Mouse (Mus musculus): ENCODE measurements at regions not wholly inside any gene's neighbourhood (a gene's known extent, or its start where the extent isn't known, plus 50 kb on each side); places are given as distances from the start of the nearest gene placed in this dataset.

DNA sequence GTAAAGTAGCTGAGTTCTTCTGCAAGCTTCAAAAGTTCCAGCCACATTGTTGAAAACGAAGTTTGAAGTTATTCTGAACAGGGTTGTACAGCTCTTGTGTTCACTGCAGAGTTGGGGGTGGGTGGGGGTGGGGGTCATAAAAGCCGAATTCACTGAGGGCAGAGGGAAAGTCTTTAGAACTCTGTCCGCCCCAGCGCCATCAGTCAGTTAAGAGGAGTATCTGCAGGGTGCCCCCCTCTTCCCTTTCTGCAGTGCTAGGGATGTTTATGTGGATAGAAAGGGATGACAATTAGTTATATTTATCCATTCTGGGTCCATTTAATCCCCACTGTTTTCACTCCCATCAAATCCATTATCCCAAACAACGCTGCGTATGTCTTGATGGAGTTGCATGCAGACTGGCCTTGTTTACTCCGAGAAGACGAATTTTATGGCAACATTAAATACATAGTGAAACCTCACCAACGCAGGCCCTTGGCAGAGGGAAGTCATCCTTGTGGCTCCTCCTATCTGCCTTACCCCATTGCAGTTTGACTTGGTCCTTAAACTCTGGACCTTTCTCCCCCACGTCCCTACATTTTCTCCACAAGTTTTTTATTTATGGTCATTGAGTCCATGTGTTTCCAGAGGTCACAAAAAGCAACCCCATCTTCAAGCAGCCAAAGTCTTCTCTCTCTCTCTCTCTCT is 526.8 kb upstream of the Sall1 start:
- Histone ChIP-seq H3K27ac (no peak overlapping the region), H3K9ac (replicated peaks) (no peak overlapping the region), H3K36me3 (replicated peaks; ENCODE audit: control insufficient read depth, insufficient read depth, low read depth) (no peaks in the 10 kb centered on the region), H3K4me1 (replicated peaks; ENCODE audit: control insufficient read depth in 2 of 2, insufficient read depth in 2 of 2, low read length in 1 of 2) (no peaks in the 10 kb centered on the region), H3K27me3 (ENCODE audit: control insufficient read depth, insufficient read depth, low read length) (no peaks in the 10 kb centered on the region; the same call in 1 of the 2 replicates), H3K4me3 (ENCODE audit: insufficient read depth in 1 of 2, low read depth in 2 of 2, low read length in 2 of 2) (no peak overlapping the region), H3K9me3 (ENCODE audit: control insufficient read depth, low read length) (no peaks in the 10 kb centered on the region), H3K4me2 (ENCODE audit: low read depth) (no peak overlapping the region)
- TF ChIP-seq CTCF (IDR thresholded peaks at IDR 0.05; ENCODE audit: low read depth) = no peak
- TF ChIP-seq EP300 (IDR thresholded peaks at IDR 0.05; ENCODE audit: low read depth) = no peak
- ATAC-seq (ENCODE audit: insufficient read depth) = no peak
- WGBS (ENCODE audit: insufficient replicate concordance) = 43% methylated on average over 10 of the region's 10 CpGs
- DNase-seq (ENCODE audit: low read depth in 3 of 3, low spot score in 3 of 3) = no peak

DNA sequence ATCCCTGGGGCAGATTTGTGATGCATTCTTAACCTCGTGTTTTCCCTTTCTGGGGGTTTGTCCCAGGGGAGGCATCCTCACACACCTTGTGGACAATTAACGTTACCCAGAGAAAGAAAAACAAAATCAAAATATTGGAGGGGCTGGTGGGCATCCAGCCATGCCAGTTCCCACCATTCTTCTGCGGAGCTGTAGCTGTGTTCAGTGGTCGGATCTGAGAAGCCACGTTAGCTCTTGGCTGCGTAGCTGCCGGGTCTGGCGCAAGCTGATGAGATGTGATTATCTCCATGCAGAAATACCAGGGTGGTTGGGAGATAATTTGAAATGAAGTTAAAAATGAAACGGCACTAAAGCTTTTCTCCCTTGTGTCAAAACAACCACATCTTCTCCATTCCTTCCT is 525.4 kb upstream of the Sall1 start:
- TF ChIP-seq EP300 (IDR thresholded peaks at IDR 0.05; ENCODE audit: low read depth) (no peak), CTCF (IDR thresholded peaks at IDR 0.05; ENCODE audit: low read depth) (no peak)
- WGBS (ENCODE audit: insufficient replicate concordance) = 34% methylated on average over 9 of the region's 9 CpGs
- no peak overlapping the region for H3K27ac ChIP-seq
- no peak for ATAC-seq (ENCODE audit: insufficient read depth)
- H3K27me3 ChIP-seq (ENCODE audit: control insufficient read depth, insufficient read depth, low read length) = no peaks in the 10 kb centered on the region; the same call in 1 of the 2 replicates
- no peaks in the 10 kb centered on the region for H3K9me3 ChIP-seq (ENCODE audit: control insufficient read depth, low read length)
- DNase-seq (ENCODE audit: low read depth in 3 of 3, low spot score in 3 of 3) = no peak
- H3K4me2 ChIP-seq (ENCODE audit: low read depth) = no peak overlapping the region
- H3K4me3 ChIP-seq (ENCODE audit: insufficient read depth in 1 of 2, low read depth in 2 of 2, low read length in 2 of 2) = no peak overlapping the region
- no peaks in the 10 kb centered on the region for H3K36me3 ChIP-seq (replicated peaks; ENCODE audit: control insufficient read depth, insufficient read depth, low read depth)
- no peak overlapping the region for H3K9ac ChIP-seq (replicated peaks)
- H3K4me1 ChIP-seq (replicated peaks; ENCODE audit: control insufficient read depth in 2 of 2, insufficient read depth in 2 of 2, low read length in 1 of 2) = no peaks in the 10 kb centered on the region

DNA sequence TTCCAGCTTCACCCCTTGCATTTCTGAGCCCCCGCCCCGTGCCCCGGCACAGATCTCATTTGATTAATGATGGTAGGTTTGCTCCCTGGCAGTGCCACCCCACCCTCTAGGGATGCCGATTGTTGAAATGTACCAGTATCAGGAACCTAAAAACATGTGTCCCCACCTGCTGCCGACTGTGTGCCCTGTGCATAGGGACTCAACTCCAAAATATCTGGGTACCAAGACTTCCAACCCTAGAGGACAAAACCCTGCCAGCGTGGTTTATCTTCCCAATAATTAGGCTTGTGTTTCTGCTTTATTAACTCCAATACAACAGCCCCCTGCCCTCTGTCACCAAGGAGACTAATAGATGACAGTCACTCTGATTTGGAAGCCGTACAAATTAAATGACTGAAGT is 524.7 kb upstream of the Sall1 start:
- TF ChIP-seq CTCF (IDR thresholded peaks at IDR 0.05; ENCODE audit: low read depth) (no peak), EP300 (IDR thresholded peaks at IDR 0.05; ENCODE audit: low read depth) (no peak)
- WGBS (ENCODE audit: insufficient replicate concordance) = 63% methylated on average over 7 of the region's 7 CpGs

DNA sequence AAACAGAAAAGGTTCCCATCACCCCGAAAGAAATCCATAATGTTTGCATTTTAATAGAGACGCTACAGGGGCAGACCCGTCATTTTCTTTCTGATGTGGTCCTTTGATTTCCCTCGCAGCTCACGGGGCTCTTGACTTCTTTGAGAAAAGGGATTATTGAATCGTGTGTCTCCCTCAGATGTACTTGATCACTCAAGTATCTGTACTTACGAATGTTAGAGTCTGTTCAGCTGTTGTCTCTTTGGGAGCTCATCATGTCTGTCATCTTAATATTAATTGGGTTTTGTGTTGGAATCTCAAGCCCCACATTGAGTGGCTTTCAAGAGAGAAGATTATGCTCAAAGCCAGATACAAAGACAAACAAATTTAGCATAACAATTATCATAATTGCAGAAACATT is 523.0 kb upstream of the Sall1 start:
- 60% methylated on average over 7 of the region's 7 CpGs for WGBS (ENCODE audit: insufficient replicate concordance)

More for the DNA sequence above, 524.7 kb upstream of the Sall1 start:
- Histone ChIP-seq H3K9ac (replicated peaks) (no peak overlapping the region), H3K27ac (no peak overlapping the region), H3K4me2 (ENCODE audit: low read depth) (no peak overlapping the region), H3K36me3 (replicated peaks; ENCODE audit: control insufficient read depth, insufficient read depth, low read depth) (no peaks in the 10 kb centered on the region), H3K9me3 (ENCODE audit: control insufficient read depth, low read length) (no peaks in the 10 kb centered on the region), H3K27me3 (ENCODE audit: control insufficient read depth, insufficient read depth, low read length) (no peaks in the 10 kb centered on the region; the same call in 1 of the 2 replicates), H3K4me1 (replicated peaks; ENCODE audit: control insufficient read depth in 2 of 2, insufficient read depth in 2 of 2, low read length in 1 of 2) (no peaks in the 10 kb centered on the region), H3K4me3 (ENCODE audit: insufficient read depth in 1 of 2, low read depth in 2 of 2, low read length in 2 of 2) (no peak overlapping the region)
- no peak for ATAC-seq (ENCODE audit: insufficient read depth)
- DNase-seq (ENCODE audit: low read depth in 3 of 3, low spot score in 3 of 3) = no peak

DNA sequence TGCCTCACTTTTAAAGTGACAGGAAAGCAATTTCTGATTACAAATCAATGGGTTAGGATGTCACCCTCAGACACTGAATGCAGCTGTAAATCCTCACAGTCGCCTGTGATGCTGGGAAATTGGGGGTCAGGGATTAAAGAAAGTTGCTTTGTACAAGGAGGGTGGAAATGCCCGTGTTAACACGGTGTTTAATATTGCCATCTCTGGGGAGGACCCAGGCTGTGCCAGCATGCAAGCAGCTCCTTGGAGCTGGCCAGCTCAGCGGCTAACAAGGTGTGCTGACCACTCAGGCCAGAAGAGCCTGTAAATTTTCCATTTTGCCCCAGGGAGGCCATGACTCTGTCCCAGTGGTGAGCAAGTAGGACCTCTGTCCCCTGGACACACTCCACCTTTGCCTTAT is 522.5 kb upstream of the Sall1 start:
- no peaks in the 10 kb centered on the region for H3K27me3 ChIP-seq (ENCODE audit: control insufficient read depth, insufficient read depth, low read length)
- TF ChIP-seq EP300 (IDR thresholded peaks at IDR 0.05; ENCODE audit: low read depth) (no peak), CTCF (IDR thresholded peaks at IDR 0.05; ENCODE audit: low read depth) (no peak)
- no peak for ATAC-seq (ENCODE audit: insufficient read depth)

More for the DNA sequence above, 523.0 kb upstream of the Sall1 start:
- ATAC-seq (ENCODE audit: insufficient read depth) (no peak), DNase-seq (ENCODE audit: low read depth in 3 of 3, low spot score in 3 of 3) (no peak)
- no peak overlapping the region for H3K9ac ChIP-seq (replicated peaks)
- no peaks in the 10 kb centered on the region for H3K36me3 ChIP-seq (replicated peaks; ENCODE audit: control insufficient read depth, insufficient read depth, low read depth)
- TF ChIP-seq CTCF (IDR thresholded peaks at IDR 0.05; ENCODE audit: low read depth) (no peak), EP300 (IDR thresholded peaks at IDR 0.05; ENCODE audit: low read depth) (no peak)
- H3K27ac ChIP-seq = no peak overlapping the region
- no peak overlapping the region for H3K4me2 ChIP-seq (ENCODE audit: low read depth)
- H3K9me3 ChIP-seq (ENCODE audit: control insufficient read depth, low read length) = no peaks in the 10 kb centered on the region
- H3K27me3 ChIP-seq (ENCODE audit: control insufficient read depth, insufficient read depth, low read length) = no peaks in the 10 kb centered on the region
- no peak overlapping the region for H3K4me3 ChIP-seq (ENCODE audit: insufficient read depth in 1 of 2, low read depth in 2 of 2, low read length in 2 of 2)
- H3K4me1 ChIP-seq (replicated peaks; ENCODE audit: control insufficient read depth in 2 of 2, insufficient read depth in 2 of 2, low read length in 1 of 2) = no peaks in the 10 kb centered on the region

More for the DNA sequence above, 522.5 kb upstream of the Sall1 start:
- H3K4me1 ChIP-seq (replicated peaks; ENCODE audit: control insufficient read depth in 2 of 2, insufficient read depth in 2 of 2, low read length in 1 of 2) = no peaks in the 10 kb centered on the region
- H3K4me2 ChIP-seq (ENCODE audit: low read depth) = no peak overlapping the region
- H3K36me3 ChIP-seq (replicated peaks; ENCODE audit: control insufficient read depth, insufficient read depth, low read depth) = no peaks in the 10 kb centered on the region
- DNase-seq (ENCODE audit: low read depth in 3 of 3, low spot score in 3 of 3) = no peak
- H3K4me3 ChIP-seq (ENCODE audit: insufficient read depth in 1 of 2, low read depth in 2 of 2, low read length in 2 of 2) = no peak overlapping the region
- no peak overlapping the region for H3K27ac ChIP-seq
- 35% methylated on average over 4 of the region's 4 CpGs for WGBS (ENCODE audit: insufficient replicate concordance)
- H3K9ac ChIP-seq (replicated peaks) = no peak overlapping the region
- H3K9me3 ChIP-seq (ENCODE audit: control insufficient read depth, low read length) = no peaks in the 10 kb centered on the region
